Comparison of ENCODE assay signal across 14 mouse cellular contexts in the genomic region with DNA sequence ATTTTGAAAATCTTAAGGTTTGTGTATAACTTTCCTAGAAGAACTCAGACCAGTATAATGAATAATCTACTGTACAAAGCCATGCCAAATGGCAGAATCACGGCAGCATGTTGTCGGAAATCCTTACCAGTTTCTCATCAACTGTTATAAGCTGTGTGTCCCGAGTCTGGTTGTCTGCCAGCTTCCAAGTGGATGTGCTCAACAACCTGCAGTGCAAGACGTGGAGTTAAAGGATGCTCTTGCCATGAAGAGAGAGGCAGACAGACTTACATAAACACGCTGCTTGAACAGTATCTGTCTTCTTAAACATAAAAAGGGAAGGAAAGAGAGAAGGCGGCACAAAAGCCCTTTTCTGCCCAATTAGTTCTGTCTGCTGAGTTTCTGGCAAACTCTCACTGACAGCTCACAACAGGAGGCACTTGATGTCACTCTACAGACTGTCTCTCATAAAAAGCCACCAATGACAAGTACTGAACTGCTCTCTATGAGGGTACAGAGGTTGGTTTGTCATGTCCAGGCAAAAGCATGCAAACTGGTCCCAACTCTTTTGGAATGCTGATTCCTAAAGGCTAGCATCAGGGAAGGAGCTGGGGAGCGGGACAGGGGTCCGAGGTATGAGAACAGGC. TPM values are rescaled to one million over a fixed set of nuclear protein-coding genes. Genes with fewer than 3 reads are reported as not detected.
DNase-seq lines count a peak whose midpoint lies in the region; ATAC-seq lines count a peak whose summit lies in the region.
"Had no signal": no experiment of that assay in that cellular context is flagged by ENCODE, and none has a peak within 500 bp of the region (broad histone marks: within the 10 kb centered on the region; RNA-seq: fewer than 3 reads in every experiment).

No protein-coding gene starts in this region.

- no peak overlapping the region for H3K4me2 ChIP-seq in midbrain, embryonic 14.5 days (ENCODE audit: low read length)
- no peak overlapping the region for H3K4me2 ChIP-seq in midbrain, embryonic 11.5 days
- H3K4me2 ChIP-seq in hindbrain, embryonic 14.5 days (replicated peaks) = no peak overlapping the region
- H3K4me2 ChIP-seq: limb, embryonic 13.5 days had no signal

- H3K9me3 ChIP-seq in midbrain, embryonic 14.5 days (ENCODE audit: control insufficient read depth, low read length) = no peaks in the 10 kb centered on the region
- H3K9me3 ChIP-seq in midbrain, embryonic 11.5 days (ENCODE audit: control insufficient read depth, low read length) = no peaks in the 10 kb centered on the region
- H3K9me3 ChIP-seq in hindbrain, embryonic 14.5 days (ENCODE audit: control insufficient read depth, low read length) = no peaks in the 10 kb centered on the region
- H3K9me3 ChIP-seq: limb, embryonic 13.5 days; megakaryocyte, embryonic 14.5 days had no signal

- no peak overlapping the region for H3K9ac ChIP-seq in midbrain, embryonic 14.5 days (replicated peaks; ENCODE audit: low read length)
- no peak overlapping the region for H3K9ac ChIP-seq in midbrain, embryonic 11.5 days (ENCODE audit: low read length)
- H3K9ac ChIP-seq in hindbrain, embryonic 14.5 days = no peak overlapping the region
- H3K9ac ChIP-seq: limb, embryonic 13.5 days had no signal

- WGBS in midbrain, embryonic 14.5 days = 35% methylated on average over 8 of the region's 8 CpGs
- 66% methylated on average over 8 of the region's 8 CpGs for WGBS in midbrain, embryonic 11.5 days
- WGBS in hindbrain, embryonic 14.5 days = 46% methylated on average over 8 of the region's 8 CpGs

- H3K36me3 ChIP-seq in midbrain, embryonic 14.5 days (ENCODE audit: control insufficient read depth, insufficient read depth, low read length) = no peaks in the 10 kb centered on the region
- no peaks in the 10 kb centered on the region for H3K36me3 ChIP-seq in midbrain, embryonic 11.5 days (ENCODE audit: control insufficient read depth, insufficient read depth, low read length)
- no peaks in the 10 kb centered on the region for H3K36me3 ChIP-seq in hindbrain, embryonic 14.5 days (replicated peaks; ENCODE audit: control insufficient read depth, insufficient read depth)

- ATAC-seq in midbrain, embryonic 14.5 days (ENCODE audit: low FRiP score, low TSS enrichment) = peak; percentile 63; the same call in 1 of the 2 replicates
- ATAC-seq in midbrain, embryonic 11.5 days (ENCODE audit: low FRiP score) = no peak
- peak; percentile 69; the same call in 1 of the 2 replicates for ATAC-seq in hindbrain, embryonic 14.5 days (ENCODE audit: low FRiP score)
- ATAC-seq: intestine, postnatal 0 days had no signal

- H3K27ac ChIP-seq in midbrain, embryonic 14.5 days (replicated peaks; ENCODE audit: low read depth, low read length) = 0 out of 2 replicates have a peak overlapping the region, but pooled peaks have one; percentile 2
- no peak overlapping the region for H3K27ac ChIP-seq in midbrain, embryonic 11.5 days (ENCODE audit: low read depth, low read length)
- H3K27ac ChIP-seq in hindbrain, embryonic 14.5 days = peak overlapping the region; percentile 26; the same call in 1 of the 2 replicates
- H3K27ac ChIP-seq: layer of hippocampus, adult 2 months; limb, embryonic 13.5 days; stomach, postnatal 0 days had no signal

- no peaks in the 10 kb centered on the region for H3K27me3 ChIP-seq in midbrain, embryonic 14.5 days (ENCODE audit: control insufficient read depth, insufficient read depth, low read length)
- no peaks in the 10 kb centered on the region for H3K27me3 ChIP-seq in midbrain, embryonic 11.5 days (ENCODE audit: control insufficient read depth, insufficient read depth, low read length)
- H3K27me3 ChIP-seq in hindbrain, embryonic 14.5 days (ENCODE audit: control insufficient read depth, insufficient read depth, low read length) = no peaks in the 10 kb centered on the region
- H3K27me3 ChIP-seq: limb, embryonic 13.5 days; megakaryocyte, embryonic 14.5 days had no signal

- peak; percentile 37 for DNase-seq in midbrain, embryonic 14.5 days
- DNase-seq in midbrain, embryonic 11.5 days (ENCODE audit: low spot score, missing footprints) = no peak
- peak; percentile 47 for DNase-seq in cerebellum, adult 8-10 months
- no peak for DNase-seq in hindbrain, embryonic 14.5 days (ENCODE audit: low spot score)
- peak; percentile 77 for DNase-seq in retina, postnatal 1 day
- no peak for DNase-seq in adrenal gland, postnatal 14 days
- DNase-seq in adrenal gland, adult 18-20 months (ENCODE audit: low spot score in 2 of 2) = no peak
- DNase-seq: embryo, embryonic 11 days; lung, adult 2 months had no signal

- no peaks in the 10 kb centered on the region; the same call in 1 of the 2 replicates for H3K4me1 ChIP-seq in midbrain, embryonic 14.5 days (ENCODE audit: control insufficient read depth, insufficient read depth, low read length)
- no peaks in the 10 kb centered on the region; the same call in 1 of the 2 replicates for H3K4me1 ChIP-seq in midbrain, embryonic 11.5 days (ENCODE audit: control insufficient read depth, insufficient read depth, low read length)
- no peaks in the 10 kb centered on the region for H3K4me1 ChIP-seq in hindbrain, embryonic 14.5 days (replicated peaks; ENCODE audit: control insufficient read depth, insufficient read depth, low read length)

- H3K4me3 ChIP-seq in midbrain, embryonic 14.5 days (replicated peaks; ENCODE audit: low read depth, low read length) = no peak overlapping the region
- H3K4me3 ChIP-seq in midbrain, embryonic 11.5 days (ENCODE audit: low read depth, low read length) = no peak overlapping the region
- no peak overlapping the region for H3K4me3 ChIP-seq in hindbrain, embryonic 14.5 days (replicated peaks; ENCODE audit: low read length)
- H3K4me3 ChIP-seq: layer of hippocampus, adult 2 months; limb, embryonic 13.5 days; megakaryocyte, embryonic 14.5 days had no signal

RNA-seq across cellular contexts. Expression of a gene that starts 36.6 kb away (rescaled TPM):
- 370 and 406 TPM in 2 replicates for polyA plus RNA-seq in midbrain, embryonic 14.5 days (2014; fragmentation: Nextera tagmentation; extraction: Ambion mirVana)
- polyA plus RNA-seq in midbrain, embryonic 11.5 days (2014; fragmentation: Nextera tagmentation; extraction: Ambion mirVana) = 340 and 357 TPM in 2 replicates
- 379 and 411 TPM in 2 replicates for polyA plus RNA-seq in hindbrain, embryonic 14.5 days (2014; fragmentation: Nextera tagmentation; extraction: Ambion mirVana)
- total RNA-seq in adrenal gland, postnatal 14 days (2021) = 345 and 369 TPM in 2 replicates
- total RNA-seq in adrenal gland, adult 18-20 months (2021) = 100 to 1,000 TPM; 196 to 302 TPM

Comparison
In these comparisons a context has a peak if more than half of its experiments do, and no peak if none do; other contexts are left out.
1. DNase-seq: peak in midbrain, embryonic 14.5 days (single experiment), cerebellum, adult 8-10 months (single experiment) and retina, postnatal 1 day (single experiment); none in midbrain, embryonic 11.5 days (single experiment), hindbrain, embryonic 14.5 days (single experiment), adrenal gland, postnatal 14 days (single experiment) and adrenal gland, adult 18-20 months (0 of 2).